Mouse (Mus musculus): Measurements from ENCODE around the gene Elac2. TPM values are rescaled to one million over a fixed set of nuclear protein-coding genes. Genes with fewer than 3 reads are reported as not detected.

Elac2 gene
- total RNA-seq, 2 experiments from 2014 or later: 24.7 to 26.3 TPM

DNA sequence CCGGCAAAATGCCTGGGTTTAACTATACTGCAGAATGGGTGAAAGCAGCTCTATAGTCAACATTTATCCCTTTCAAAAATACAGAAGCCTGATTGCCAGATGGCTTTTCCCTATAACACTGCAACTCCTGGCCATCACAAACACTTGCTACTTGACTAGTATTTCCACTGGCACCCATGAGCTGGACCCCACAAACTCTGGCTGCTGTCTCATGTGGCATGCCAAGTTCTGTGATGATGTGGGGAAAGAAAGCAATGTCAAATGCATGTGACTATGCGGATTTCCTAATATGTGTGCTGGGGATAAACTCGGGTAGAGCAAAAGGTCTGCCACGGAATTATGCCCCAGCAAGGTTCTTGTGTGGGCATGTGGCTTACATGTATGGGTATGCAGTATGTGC, 27.2 kb downstream of the Elac2 start:
- no peak for DNase-seq (ENCODE audit: extremely low spot score in 1 of 2, low spot score in 2 of 2)
- intact Hi-C loops (cut with DNase I): no loop called here

DNA sequence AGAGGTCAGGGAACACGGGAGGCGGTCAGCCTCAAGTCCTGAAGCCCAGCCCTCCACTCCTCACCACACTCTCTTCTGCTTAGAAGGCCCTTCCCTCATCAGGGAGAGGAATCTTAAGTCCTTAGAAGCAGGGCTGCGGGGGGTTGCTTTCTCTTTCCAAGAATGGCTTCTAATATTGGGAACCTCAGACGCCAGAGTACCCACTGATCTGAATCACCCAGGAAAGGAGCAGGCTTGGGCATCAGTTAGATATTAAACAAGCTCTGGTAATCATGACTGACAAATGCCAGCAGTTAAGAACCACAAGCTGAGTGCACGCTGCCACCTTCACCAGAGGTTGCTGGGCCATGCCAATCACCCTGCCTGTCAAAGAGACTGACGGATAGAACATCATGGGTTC, 35.1 kb downstream of the Elac2 start:
- intact Hi-C loops (cut with DNase I): loop anchor here (10.0 kb wide), 1 partner anchor 661 kb away; no protein-coding TSS in a partner anchor
- DNase-seq (ENCODE audit: extremely low spot score in 1 of 2, low spot score in 2 of 2): no peak

DNA sequence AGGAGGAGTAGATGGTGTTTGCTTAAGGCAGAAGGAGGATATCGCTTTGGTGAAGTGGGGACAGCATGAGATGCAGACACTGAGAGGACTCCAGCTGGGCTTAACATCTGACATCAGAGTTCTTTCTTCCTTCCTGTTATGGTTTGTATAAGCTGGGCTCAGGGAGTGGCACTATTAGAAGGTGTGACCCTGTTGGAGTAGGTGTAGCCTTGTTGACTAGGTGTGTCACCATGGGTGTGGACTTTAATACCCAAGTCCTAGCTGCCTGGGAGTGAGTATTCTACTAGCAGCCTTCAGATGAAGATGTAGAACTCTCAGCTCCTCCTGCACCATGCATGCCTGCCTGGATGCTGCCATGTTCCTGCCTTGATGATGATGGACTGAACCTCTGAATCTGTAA, 37.9 kb downstream of the Elac2 start:
- DNase-seq (ENCODE audit: extremely low spot score in 1 of 2, low spot score in 2 of 2): no peak
- intact Hi-C loops (cut with DNase I): loop anchor here (10.0 kb wide), 1 partner anchor 658 kb away; no protein-coding TSS in a partner anchor

DNA sequence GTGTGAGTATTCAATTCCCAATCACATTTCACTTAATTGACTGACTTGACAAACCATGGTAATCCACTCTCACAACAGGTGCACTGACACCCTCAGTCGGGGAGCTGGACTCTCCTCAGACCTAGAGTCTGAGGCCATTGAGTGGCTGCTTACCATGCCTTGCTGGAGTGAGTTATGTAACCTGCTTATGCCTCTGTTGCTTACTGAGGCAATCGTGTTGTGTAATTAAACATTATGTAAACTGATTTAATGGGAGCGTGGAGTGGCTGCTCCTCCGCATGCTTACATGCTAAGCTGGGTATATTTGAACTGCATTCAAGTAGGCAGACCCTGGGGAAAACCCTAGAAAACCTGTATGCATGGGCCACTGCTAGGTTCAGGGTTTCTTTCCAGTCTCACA, 41.9 kb downstream of the Elac2 start:
- no peak for DNase-seq (ENCODE audit: extremely low spot score in 1 of 2, low spot score in 2 of 2)
- intact Hi-C loops (cut with DNase I): no loop called here

DNA sequence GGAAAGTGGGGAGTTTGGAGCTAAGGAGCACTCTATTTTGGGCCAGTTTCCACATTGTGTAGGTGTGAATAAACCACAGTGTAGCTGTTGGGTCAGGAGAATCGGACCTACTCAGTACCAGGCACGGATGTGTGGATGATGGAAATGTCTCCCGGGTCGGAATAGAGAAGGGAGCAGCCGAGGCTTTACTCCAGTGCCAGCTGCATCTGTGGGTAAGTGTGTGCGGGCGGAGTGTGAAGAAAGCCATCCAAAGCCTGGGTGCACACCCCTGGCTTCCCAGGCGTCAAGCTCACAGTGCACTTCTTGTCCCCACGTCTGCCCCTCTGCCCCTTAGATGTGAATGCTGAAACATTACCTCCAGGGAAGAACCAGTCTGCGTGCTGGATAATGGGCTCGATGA, 43.9 kb downstream of the Elac2 start:
- DNase-seq (ENCODE audit: extremely low spot score in 1 of 2, low spot score in 2 of 2): no peak
- intact Hi-C loops (cut with DNase I): no loop called here

DNA sequence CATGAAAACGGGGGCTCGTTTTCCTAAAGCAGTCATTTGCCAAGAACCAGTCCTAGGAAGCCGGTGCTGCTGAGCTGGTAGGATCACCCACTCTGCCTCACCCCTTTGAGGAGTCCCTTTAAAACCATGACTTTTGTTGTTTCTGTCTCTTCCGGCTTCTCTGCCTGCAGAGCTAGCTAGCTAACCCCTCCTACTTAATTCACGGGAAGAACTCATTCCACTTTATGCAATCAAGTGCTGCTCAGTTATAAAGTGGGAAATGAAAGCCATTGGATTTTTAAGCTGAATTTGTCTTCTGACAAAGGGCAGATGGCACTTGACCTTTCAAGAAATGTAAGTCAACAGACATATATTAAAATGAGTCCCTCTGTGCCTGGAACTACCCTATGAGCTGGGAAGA, 49.2 kb downstream of the Elac2 start:
- intact Hi-C loops (cut with DNase I): no loop called here
- no peak for DNase-seq (ENCODE audit: extremely low spot score in 1 of 2, low spot score in 2 of 2)

DNA sequence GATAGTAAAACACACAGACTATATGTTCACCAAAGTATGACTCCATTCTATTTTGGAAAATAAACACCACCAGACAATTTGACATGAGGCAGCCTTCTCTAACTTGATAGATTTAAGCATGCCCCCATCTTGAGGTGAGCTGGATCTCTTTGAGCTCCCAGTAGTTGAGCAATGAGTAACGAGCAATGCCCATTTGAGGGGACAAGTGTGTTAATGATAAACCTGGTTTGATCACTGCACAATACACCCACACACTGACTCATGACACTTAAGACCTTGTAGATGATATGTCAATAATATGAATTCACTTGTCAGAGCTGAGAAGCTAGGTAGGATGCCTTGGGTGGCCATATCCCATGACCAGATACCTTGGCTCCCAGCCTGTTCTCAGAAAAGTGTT, 51.4 kb downstream of the Elac2 start:
- no peak for DNase-seq (ENCODE audit: extremely low spot score in 1 of 2, low spot score in 2 of 2)
- intact Hi-C loops (cut with DNase I): no loop called here

DNA sequence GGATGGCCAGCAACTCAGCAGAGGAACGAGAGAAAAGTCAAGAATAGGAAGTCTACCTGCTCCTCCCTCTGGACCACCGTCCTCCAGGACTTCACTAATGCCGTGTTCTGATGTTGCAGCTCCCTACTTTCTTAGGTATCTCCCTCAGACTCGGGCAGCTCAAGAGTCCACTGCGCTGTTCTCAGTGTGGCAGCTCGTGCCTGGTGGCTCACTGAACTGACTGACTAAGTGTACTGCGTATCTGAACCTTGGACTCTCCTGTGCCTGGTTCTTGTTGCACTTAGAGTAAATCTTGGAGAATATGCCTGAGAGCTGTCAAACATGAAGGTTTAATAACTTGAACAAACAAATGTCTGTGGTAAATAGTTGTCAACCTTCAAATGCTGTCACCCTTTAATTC, 53.4 kb downstream of the Elac2 start:
- intact Hi-C loops (cut with DNase I): no loop called here
- DNase-seq (ENCODE audit: extremely low spot score in 1 of 2, low spot score in 2 of 2): no peak

DNA sequence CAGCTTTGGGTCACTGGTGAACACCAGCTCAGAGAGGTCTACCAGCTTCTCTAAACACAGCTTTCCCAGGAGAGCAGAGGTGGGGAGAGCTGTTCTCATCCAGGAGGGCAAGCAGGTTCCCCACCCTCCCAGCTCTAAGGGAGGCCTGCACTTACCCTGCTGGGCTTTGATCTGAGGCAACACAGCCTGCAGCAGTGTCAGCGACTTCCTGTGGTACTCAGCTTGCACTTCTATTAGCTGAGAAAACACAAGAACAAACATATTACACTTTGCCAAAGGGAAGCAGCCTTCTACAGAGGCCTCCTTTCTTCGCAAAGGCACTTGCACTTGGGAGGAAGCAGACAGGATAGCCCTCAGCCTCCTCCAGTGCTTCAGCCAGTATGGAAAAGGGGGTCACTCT, 60.2 kb downstream of the Elac2 start:
- intact Hi-C loops (cut with DNase I): no loop called here
- DNase-seq (ENCODE audit: extremely low spot score in 1 of 2, low spot score in 2 of 2): no peak

DNA sequence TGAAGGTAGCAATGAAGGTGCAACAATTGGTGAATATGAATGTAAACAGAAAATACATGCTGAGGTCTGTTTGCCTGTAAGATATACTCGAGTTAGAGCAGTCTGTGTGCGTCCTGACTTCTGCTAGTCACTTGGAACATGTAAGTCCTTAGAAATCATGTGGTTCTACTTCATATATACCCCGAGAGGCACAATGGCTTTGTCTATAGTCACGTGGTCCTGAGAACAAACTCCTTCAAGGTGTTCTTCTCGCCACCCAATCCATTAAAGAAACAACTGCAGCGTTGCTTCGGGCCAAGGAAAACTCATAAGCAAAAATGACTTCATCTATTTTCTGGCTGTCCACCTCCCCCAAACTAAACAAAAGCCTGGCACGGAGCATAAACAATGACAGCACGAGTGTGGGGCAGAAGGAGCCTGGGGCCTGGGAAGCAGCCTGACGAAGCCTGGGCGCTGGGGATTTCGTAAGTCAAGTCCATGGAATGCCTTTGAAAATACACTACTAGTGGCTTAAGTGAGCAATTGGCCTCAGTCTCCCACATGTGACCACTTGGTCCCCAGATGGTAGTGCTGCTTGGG, 60.8 kb downstream of the Elac2 start:
- no peak for DNase-seq (ENCODE audit: extremely low spot score in 1 of 2, low spot score in 2 of 2)
- intact Hi-C loops (cut with DNase I): no loop called here

DNA sequence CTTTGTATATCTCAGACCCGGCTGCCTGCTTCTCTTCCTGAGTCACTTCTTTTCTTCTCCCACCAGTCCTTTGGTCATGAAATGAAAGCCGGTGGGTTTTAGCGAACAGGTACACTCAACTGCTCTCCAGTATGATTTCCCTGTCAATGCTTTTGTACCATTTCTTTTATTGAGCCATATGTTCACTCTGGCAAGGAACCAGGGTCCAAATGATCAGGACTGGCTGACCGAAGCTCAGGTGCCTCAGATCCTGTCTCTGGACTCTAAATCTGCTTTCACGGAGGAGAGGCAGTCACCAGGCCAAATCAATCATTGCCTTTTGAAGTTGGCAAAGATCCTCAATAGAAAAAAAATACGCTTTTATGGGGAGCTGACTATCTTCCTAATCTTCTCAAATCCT, 61.7 kb downstream of the Elac2 start:
- intact Hi-C loops (cut with DNase I): no loop called here

DNA sequence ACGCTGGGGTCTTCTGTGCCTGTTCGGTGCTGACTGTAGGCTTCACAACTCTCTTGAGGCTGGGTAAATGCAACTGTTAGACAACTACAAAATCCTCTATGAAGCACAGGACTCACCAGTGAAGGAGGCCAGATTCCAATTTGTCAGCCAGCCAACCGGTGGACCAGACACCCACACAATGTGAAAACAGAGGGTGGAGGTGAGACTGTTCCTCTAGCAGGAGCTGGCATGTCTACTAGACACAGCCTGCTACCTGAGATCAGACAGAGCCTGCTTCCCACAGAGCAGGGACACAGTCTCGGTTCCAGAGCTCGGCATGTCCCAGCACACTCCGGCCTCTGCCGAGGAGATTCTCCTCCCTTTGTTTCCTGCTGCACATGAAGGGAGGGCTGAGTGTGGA, 70.3 kb downstream of the Elac2 start:
- DNase-seq (ENCODE audit: extremely low spot score in 1 of 2, low spot score in 2 of 2): no peak
- intact Hi-C loops (cut with DNase I): no loop called here

More for the DNA sequence above, 61.7 kb downstream of the Elac2 start:
- DNase-seq (ENCODE audit: extremely low spot score in 1 of 2, low spot score in 2 of 2): no peak

DNA sequence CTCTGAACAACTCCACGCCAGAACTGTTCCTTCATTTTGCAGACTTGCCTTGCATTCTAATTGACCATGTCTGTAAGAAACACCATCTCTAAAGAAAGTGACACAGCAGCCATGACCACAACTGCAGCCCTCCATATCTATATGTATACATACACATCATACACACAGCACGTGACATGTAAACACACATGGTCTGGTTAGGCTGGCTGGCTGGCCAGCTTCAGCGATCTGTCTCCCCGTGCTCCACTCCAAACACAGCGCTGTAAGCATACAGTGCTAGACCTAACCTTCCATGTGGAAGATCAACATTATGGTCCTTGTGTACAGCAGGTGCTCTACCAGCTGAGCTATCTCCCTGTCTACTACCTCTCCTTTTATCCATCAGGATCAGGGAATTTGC, 72.0 kb downstream of the Elac2 start:
- no peak for DNase-seq (ENCODE audit: extremely low spot score in 1 of 2, low spot score in 2 of 2)
- intact Hi-C loops (cut with DNase I): no loop called here

Other genes starting within 250 kb of the Elac2 start
- 1 to 10 TPM; 3.1 to 4.2 TPM for gene 1700086D15Rik, start 180.9 kb downstream of the Elac2 start, total RNA-seq (2021)
- gene Arhgap44, start 183.9 kb downstream of the Elac2 start, total RNA-seq (2021): 100 to 1,000 TPM; 136 to 139 TPM